Mouse (Mus musculus): ENCODE data around the gene Gm14743. TPM values are rescaled to one million over a fixed set of nuclear protein-coding genes. Genes with fewer than 3 reads are reported as not detected.

Gm14743 gene
- not detected for polyA plus RNA-seq (2014; fragmentation: Illumina TruSeq; extraction: RNeasy Lipid Tissue Mini Kit (QIAGEN cat#74804))

GRCm38 (mm10) chrX:78245821-78246220 lies at the start of gene Gm14743:
TSS of gene Gm14743 (minus strand) at chrX:78245921.

Other genes starting within 250 kb of the Gm14743 start
- gene Obp1a, start 154.5 kb downstream of the Gm14743 start, polyA plus RNA-seq (2014; fragmentation: Illumina TruSeq; extraction: RNeasy Lipid Tissue Mini Kit (QIAGEN cat#74804)) = not detected
- not detected for gene Gm5938, start 120.5 kb downstream of the Gm14743 start, polyA plus RNA-seq (2014; fragmentation: Illumina TruSeq; extraction: RNeasy Lipid Tissue Mini Kit (QIAGEN cat#74804))
- not detected for gene Obp1b, start 59.1 kb downstream of the Gm14743 start, polyA plus RNA-seq (2014; fragmentation: Illumina TruSeq; extraction: RNeasy Lipid Tissue Mini Kit (QIAGEN cat#74804))
- gene 4930480E11Rik, start 123.7 kb upstream of the Gm14743 start, polyA plus RNA-seq (2014; fragmentation: Illumina TruSeq; extraction: RNeasy Lipid Tissue Mini Kit (QIAGEN cat#74804)) = not detected